Mouse (Mus musculus) cortical plate, adult 2 months (tissue): ENCODE results near the gene Polg.

Source experiments
- CTCF ChIP-seq: fragments of 200-500 bp; IDR thresholded peaks from 2 replicates; pipeline ENCODE4 v1.5.1; 2011; ENCODE audit warnings: mild to moderate bottlenecking, control low read depth, low read length; ENCODE audit not compliant: insufficient read depth; ENCODE audit errors: extremely low read depth
- POLR2A ChIP-seq: fragments of 200-500 bp; IDR thresholded peaks from 2 replicates; pipeline ENCODE4 v1.6.1; 2011; ENCODE audit warnings: mild to moderate bottlenecking, low read length, control low read depth; ENCODE audit not compliant: insufficient read depth; ENCODE audit errors: extremely low read depth

- TF ChIP-seq CTCF = no peak
- peak; percentile 52; the same call in 1 of the 2 replicates for TF ChIP-seq POLR2A
These were observed 34.6 kb upstream of the Polg start for GRCm38 (mm10) chr7:79500681-79501306.
